Mouse (Mus musculus) left cerebral cortex, postnatal 36 days (tissue): ENCODE data around the gene Zfp668. TPM values are rescaled to one million over a fixed set of nuclear protein-coding genes. Genes with fewer than 3 reads are reported as not detected.
"Not testable (repeated sequence)": the region's sequence is repeated elsewhere in the genome, so short reads cannot be mapped to it uniquely, and the experiment has no call there.

Experiments used
- DNase-seq, 2 experiments: peaks; one replicate each; pipeline ENCODE4 v3.0.0; 2021 to 2022; ENCODE audit warnings: low spot score in 2 of 2, mixed read lengths in 1 of 2
- intact Hi-C: fragments of 180-260 bp; cut with DNase I; formaldehyde crosslinking; loops from one replicate; pipeline ENCODE4 v1.15.1; 2025
- total RNA-seq, 2 experiments: library from RNA; stranded (reverse); gene quantifications; 2 replicates each; pipeline ENCODE4 v1.2.3; 2021

Gene Zfp668
- total RNA-seq, 2 experiments from 2014 or later: 20.0 to 26.4 TPM

GRCm38 (mm10) chr7:127896384-127896783 lies 19.8 kb upstream of the Zfp668 start:
- intact Hi-C loops: no loop called here
- DNase-seq: no peak

GRCm38 (mm10) chr7:127895891-127896290 lies 19.3 kb upstream of the Zfp668 start:
- intact Hi-C loops, DNase-seq: not testable (repeated sequence)

GRCm38 (mm10) chr7:127895442-127895841 lies 18.8 kb upstream of the Zfp668 start, which contains the start of the genes Gm21974 and Vkorc1:
Gene Gm21974 (minus strand): TSS chr7:127895454.
Gene Vkorc1 (minus strand): TSS chr7:127895617.
- intact Hi-C loops: no loop called here
- DNase-seq: peak; percentile 93

- no peak for DNase-seq
- intact Hi-C loops: no loop called here
These were observed 17.9 kb upstream of the Zfp668 start for GRCm38 (mm10) chr7:127894480-127894879.

- DNase-seq: no peak
- intact Hi-C loops: no loop called here
These were observed 14.2 kb upstream of the Zfp668 start, which contains the start of gene Prss53 for GRCm38 (mm10) chr7:127890798-127891197. Gene Prss53 (minus strand): TSS chr7:127890970.

GRCm38 (mm10) chr7:127888821-127889220 lies 12.2 kb upstream of the Zfp668 start:
- intact Hi-C loops: no loop called here
- DNase-seq: no peak

- intact Hi-C loops: no loop called here
- no peak for DNase-seq
These were observed 11.2 kb upstream of the Zfp668 start for GRCm38 (mm10) chr7:127887781-127888180.

GRCm38 (mm10) chr7:127887191-127887590 lies 10.6 kb upstream of the Zfp668 start:
- intact Hi-C loops: no loop called here
- DNase-seq: no peak

- intact Hi-C loops: no loop called here
- no peak for DNase-seq
These were observed 9.9 kb upstream of the Zfp668 start for GRCm38 (mm10) chr7:127886551-127886950.

- DNase-seq: no peak
- intact Hi-C loops: no loop called here
These were observed 9.3 kb upstream of the Zfp668 start for GRCm38 (mm10) chr7:127885951-127886350.

- no peak for DNase-seq
- intact Hi-C loops: no loop called here
These were observed 3.8 kb upstream of the Zfp668 start for GRCm38 (mm10) chr7:127880431-127880830.

- intact Hi-C loops: no loop called here
- DNase-seq: no peak
These were observed 2.7 kb upstream of the Zfp668 start for GRCm38 (mm10) chr7:127879301-127879700.

- intact Hi-C loops: loop anchor here (2.0 kb wide), 1 partner anchor 37 kb away; the partner anchor contains the start of gene Kat8
- peak in 1 of 2 experiments; percentile 78 for DNase-seq
These were observed 574 bp downstream of the Zfp668 start, which contains the start of gene Zfp646 for GRCm38 (mm10) chr7:127876041-127876466. Gene Zfp646 (plus strand): TSS chr7:127876221.

GRCm38 (mm10) chr7:127875627-127876001 lies 1.0 kb downstream of the Zfp668 start:
- intact Hi-C loops: loop anchor here (1.0 to 2.0 kb wide), 2 partner anchors 34 to 37 kb away; partner anchors contain the start of gene Kat8
- peak; percentile 95 to 97 for DNase-seq

GRCm38 (mm10) chr7:127874812-127875626 lies 1.6 kb downstream of the Zfp668 start:
- intact Hi-C loops: loop anchor here (1.0 kb wide), 1 partner anchor 34 kb away; no protein-coding TSS in a partner anchor
- no peak for DNase-seq

- intact Hi-C loops: no loop called here
- DNase-seq: no peak
These were observed 6.3 kb downstream of the Zfp668 start for GRCm38 (mm10) chr7:127870136-127870821.

- DNase-seq: peak; percentile 22 to 27
- intact Hi-C loops: no loop called here
These were observed 7.3 kb downstream of the Zfp668 start for GRCm38 (mm10) chr7:127869149-127869810.

GRCm38 (mm10) chr7:127867641-127868040 lies 9.0 kb downstream of the Zfp668 start:
- intact Hi-C loops: no loop called here

GRCm38 (mm10) chr7:127866434-127866833 lies 10.2 kb downstream of the Zfp668 start:
- no peak for DNase-seq
- intact Hi-C loops: no loop called here

More at GRCm38 (mm10) chr7:127867641-127868040, 9.0 kb downstream of the Zfp668 start:
- no peak for DNase-seq

- DNase-seq: no peak
- intact Hi-C loops: no loop called here
These were observed 18.4 kb downstream of the Zfp668 start for GRCm38 (mm10) chr7:127858258-127858657.
